ENCODE assay signal across 7 mouse cellular contexts in the genomic region with DNA sequence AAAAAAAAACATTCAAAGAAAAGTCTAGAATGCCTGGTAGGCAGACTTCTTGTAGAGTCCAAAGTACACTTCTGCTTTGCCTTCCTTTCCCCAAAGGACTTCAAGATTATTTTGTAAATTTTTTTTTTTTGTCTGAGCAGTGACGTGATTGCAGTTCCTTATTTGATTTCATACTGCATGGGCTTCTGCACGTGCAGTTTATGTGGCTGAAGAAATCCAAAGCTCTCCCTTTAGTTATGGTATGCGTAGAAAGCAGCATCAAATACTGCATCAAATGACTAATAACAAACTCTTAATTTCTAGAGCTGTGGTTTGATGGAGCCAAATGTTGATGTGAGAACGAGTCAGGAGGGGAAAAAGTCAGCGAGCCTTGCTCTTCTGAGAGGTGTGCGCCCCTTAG. TPM values are rescaled to one million over a fixed set of nuclear protein-coding genes. Genes with fewer than 3 reads are reported as not detected.
DNase-seq lines count a peak whose midpoint lies in the region; ATAC-seq and TF ChIP-seq lines count a peak whose summit lies in the region.

No protein-coding gene starts in this region.

- H3K4me1 ChIP-seq in CH12.LX (ENCODE audit: control insufficient read depth in 1 of 2, insufficient read depth in 2 of 2), result peaks cover 0 to 24% of the 10 kb centered on the region in 2 experiments; a peak in 2 of 4 replicates
- peaks cover 9% of the 10 kb centered on the region; the same call in 1 of the 2 replicates for H3K4me1 ChIP-seq in heart, embryonic 11.5 days (ENCODE audit: control insufficient read depth, insufficient read depth, low read length)
- H3K4me1 ChIP-seq in liver, embryonic 16.5 days (ENCODE audit: control insufficient read depth, low read depth, low read length), result peaks cover 10% of the 10 kb centered on the region

- no peak overlapping the region for H3K27ac ChIP-seq in CH12.LX (ENCODE audit: insufficient read depth, low read depth)
- no peak overlapping the region for H3K27ac ChIP-seq in heart, embryonic 11.5 days (ENCODE audit: low read depth, low read length)
- H3K27ac ChIP-seq in liver, embryonic 16.5 days (ENCODE audit: low read length), result no peak overlapping the region

- peak; percentile 58 for TF ChIP-seq EP300 in CH12.LX (IDR thresholded peaks at IDR 0.05; ENCODE audit: low read length)

- no peak for TF ChIP-seq CTCF in CH12.LX (conservative IDR thresholded peaks at IDR 0.05 in 1 of 2, IDR thresholded peaks at IDR 0.05 in 1 of 2; ENCODE audit: low read depth in 2 of 2, low read length in 2 of 2)

- DNase-seq in 416B (ENCODE audit: low read depth) (peak; percentile 71), CH12.LX (ENCODE audit: extremely low read depth) (peak; percentile 60), MN1 (ENCODE audit: low spot score) (no peak)
- no peak for DNase-seq in gastrocnemius, postnatal 14 days

- H3K79me2 ChIP-seq in CH12.LX (replicated peaks; ENCODE audit: control insufficient read depth, extremely low read depth, insufficient read depth, poor library complexity, severe bottlenecking), result peaks cover 65% of the 10 kb centered on the region

- H3K36me3 ChIP-seq in CH12.LX (replicated peaks in 1 of 2; ENCODE audit: control insufficient read depth in 1 of 2, insufficient read depth in 1 of 2, low read length in 1 of 2), result peaks cover 5 to 22% of the 10 kb centered on the region in 2 experiments
- no peaks in the 10 kb centered on the region for H3K36me3 ChIP-seq in heart, embryonic 11.5 days (ENCODE audit: control insufficient read depth, insufficient read depth, low read length)
- no peaks in the 10 kb centered on the region for H3K36me3 ChIP-seq in liver, embryonic 16.5 days (ENCODE audit: control insufficient read depth, insufficient read depth)

- intact Hi-C loops in gastrocnemius, postnatal 14 days (cut with DNase I; ENCODE audit: low total_unique reads), result no loop called here

- H3K9me3 ChIP-seq in CH12.LX (replicated peaks; ENCODE audit: low read length), result no peaks in the 10 kb centered on the region
- no peaks in the 10 kb centered on the region for H3K9me3 ChIP-seq in heart, embryonic 11.5 days (replicated peaks; ENCODE audit: control insufficient read depth, low read length)
- H3K9me3 ChIP-seq in liver, embryonic 16.5 days (replicated peaks; ENCODE audit: control insufficient read depth, low read length), result no peaks in the 10 kb centered on the region

- peak overlapping the region; percentile 57 to 93 (median 86) for H3K4me3 ChIP-seq in CH12.LX (replicated peaks in 1 of 3; ENCODE audit: low read depth in 2 of 3, low read length in 2 of 3, poor library complexity in 1 of 3)
- H3K4me3 ChIP-seq in heart, embryonic 11.5 days (ENCODE audit: low read depth, low read length), result 0 out of 2 replicates have a peak overlapping the region, but pooled peaks have one; percentile 12
- H3K4me3 ChIP-seq in liver, embryonic 16.5 days (ENCODE audit: low read depth, low read length), result no peak overlapping the region

- peak overlapping the region; percentile 100 for H3K4me2 ChIP-seq in CH12.LX (ENCODE audit: insufficient read depth, low read depth, poor library complexity, severe bottlenecking)
- peak overlapping the region; percentile 97 for H3K4me2 ChIP-seq in heart, embryonic 11.5 days
- H3K4me2 ChIP-seq in liver, embryonic 16.5 days (ENCODE audit: low read depth, low read length), result peak overlapping the region; percentile 43

- WGBS in heart, embryonic 11.5 days (ENCODE audit: insufficient replicate concordance), result 48% methylated on average over 6 of the region's 6 CpGs
- 31% methylated on average over 6 of the region's 6 CpGs for WGBS in liver, embryonic 16.5 days (ENCODE audit: insufficient replicate concordance)

- ATAC-seq in heart, embryonic 11.5 days (replicated peaks; ENCODE audit: insufficient number of reproducible peaks, low FRiP score, low TSS enrichment), result no peak
- no peak for ATAC-seq in liver, embryonic 16.5 days (ENCODE audit: low read depth)
- no peak for ATAC-seq in erythroblast, adult 5-6 weeks (replicated peaks; ENCODE audit: low FRiP score, poor library complexity, severe bottlenecking)

- peak overlapping the region; percentile 65 for H3K9ac ChIP-seq in CH12.LX (ENCODE audit: insufficient read depth, low read depth)
- no peak overlapping the region for H3K9ac ChIP-seq in heart, embryonic 11.5 days (ENCODE audit: low read depth, low read length)
- no peak overlapping the region for H3K9ac ChIP-seq in liver, embryonic 16.5 days (ENCODE audit: low read depth, low read length)

- in situ Hi-C loops in CH12.LX (cut with MboI; ENCODE audit: low pct_ligation_motif_present, low pct_unique_long_range_greater_than_20kb, low sequenced_read_pairs), result loop anchor here (25.0 kb wide), 1 partner anchor 352 kb away; no protein-coding TSS in a partner anchor

- no peaks in the 10 kb centered on the region for H3K27me3 ChIP-seq in CH12.LX (replicated peaks)
- H3K27me3 ChIP-seq in heart, embryonic 11.5 days (ENCODE audit: control insufficient read depth, insufficient read depth, low read length), result no peaks in the 10 kb centered on the region
- no peaks in the 10 kb centered on the region for H3K27me3 ChIP-seq in liver, embryonic 16.5 days (ENCODE audit: control insufficient read depth, insufficient read depth, low read depth, low read length)

- TF ChIP-seq RAD21 in CH12.LX (IDR thresholded peaks at IDR 0.05; ENCODE audit: low read depth, low read length), result no peak

- dilution Hi-C loops in CH12.LX (cut with MboI; ENCODE audit: extremely low pct_ligation_motif_present, extremely low pct_unique_long_range_greater_than_20kb, low sequenced_read_pairs), result no loop called here

- TF ChIP-seq POLR2A in CH12.LX (IDR thresholded peaks at IDR 0.05; ENCODE audit: low read depth, low read length), result no peak

TF ChIP-seq in CH12.LX, 34 proteins besides CTCF, POLR2A, EP300 and RAD21:
- TF ChIP-seq MAX (IDR thresholded peaks at IDR 0.05; ENCODE audit: low read length), result peak; percentile 72
- TF ChIP-seq ZNF384 (IDR thresholded peaks at IDR 0.05; ENCODE audit: low read depth, low read length), result peak; percentile 89
- TF ChIP-seq MEF2A (IDR thresholded peaks at IDR 0.05; ENCODE audit: borderline replicate concordance, low read depth, low read length), result no peak
- TF ChIP-seq SIN3A (IDR thresholded peaks at IDR 0.05; ENCODE audit: low read length), result peak; percentile 80; the same call in 1 of the 2 replicates
- 0 out of 2 replicates have a peak, but pooled peaks have one; percentile 44 for TF ChIP-seq MYC (IDR thresholded peaks at IDR 0.05; ENCODE audit: low read depth, low read length)
- 0 out of 2 replicates have a peak, but pooled peaks have one; percentile 52 for TF ChIP-seq RCOR1 (conservative IDR thresholded peaks at IDR 0.05; ENCODE audit: low read depth, low read length)
- peak; percentile 67 for TF ChIP-seq ETS1 (conservative IDR thresholded peaks at IDR 0.05; ENCODE audit: low read depth, low read length)
- no peak for TF ChIP-seq IRF4 (IDR thresholded peaks at IDR 0.05; ENCODE audit: low read depth, low read length)
- peak; percentile 98 for TF ChIP-seq BHLHE40 (IDR thresholded peaks at IDR 0.05; ENCODE audit: low read depth, low read length)
- TF ChIP-seq TCF12 (IDR thresholded peaks at IDR 0.05; ENCODE audit: low read depth, low read length), result 0 out of 2 replicates have a peak, but pooled peaks have one; percentile 22
- TF ChIP-seq ZC3H11A (IDR thresholded peaks at IDR 0.05; ENCODE audit: low read depth, low read length), result no peak
- TF ChIP-seq MXI1 (IDR thresholded peaks at IDR 0.05; ENCODE audit: low read depth, low read length), result peak; percentile 78
TF ChIP-seq in CH12.LX: peak in this region for 9.

RNA-seq across cellular contexts. Expression of gene Pten, which starts 3.2 kb away (rescaled TPM):
- total RNA-seq in CH12.LX (2012; rRNA removed) (24.1 and 28.9 TPM in 2 replicates), CH12.LX (2014; rRNA removed) (41.5 and 47.5 TPM in 2 replicates)
- 30.7 and 36.8 TPM in 2 replicates for polyA plus RNA-seq in CH12.LX (2012; ENCODE audit: insufficient read length, low read depth)
- polyA plus RNA-seq in heart, embryonic 11.5 days (2014; fragmentation: Nextera tagmentation; extraction: Ambion mirVana), result 5.1 and 9.6 TPM in 2 replicates
- polyA plus RNA-seq in liver, embryonic 16.5 days (2015; fragmentation: Nextera tagmentation; extraction: Ambion mirVana), result 2.2 and 2.4 TPM in 2 replicates
- 24.7 and 26.5 TPM in 2 replicates for total RNA-seq in erythroblast, adult 5-6 weeks (2015; ENCODE audit: low replicate concordance)
- total RNA-seq in erythroblast, adult 5-6 weeks (2017; ENCODE audit: low replicate concordance), result 21.7 and 29.8 TPM in 2 replicates
- 10 to 100 TPM; 34.9 to 39.9 TPM for total RNA-seq in gastrocnemius, postnatal 14 days (2021)

RNA-seq across cellular contexts. Expression of gene Atad1, which starts 20.9 kb away (rescaled TPM):
- 78.5 TPM in 2 replicates for total RNA-seq in CH12.LX (2012; rRNA removed)
- total RNA-seq in CH12.LX (2014; rRNA removed), result 252 and 268 TPM in 2 replicates
- 78.9 and 103 TPM in 2 replicates for polyA plus RNA-seq in CH12.LX (2012; ENCODE audit: insufficient read length, low read depth)
- 60.1 and 65.8 TPM in 2 replicates for polyA plus RNA-seq in heart, embryonic 11.5 days (2014; fragmentation: Nextera tagmentation; extraction: Ambion mirVana)
- 20.8 and 21.6 TPM in 2 replicates for polyA plus RNA-seq in liver, embryonic 16.5 days (2015; fragmentation: Nextera tagmentation; extraction: Ambion mirVana)
- total RNA-seq in erythroblast, adult 5-6 weeks (2015; ENCODE audit: low replicate concordance), result 16.3 and 25.7 TPM in 2 replicates
- total RNA-seq in erythroblast, adult 5-6 weeks (2017; ENCODE audit: low replicate concordance), result 11.6 and 19.2 TPM in 2 replicates
- total RNA-seq in gastrocnemius, postnatal 14 days (2021), result 10 to 100 TPM; 40.8 to 48.6 TPM

Comparison
In these comparisons a context has a peak if more than half of its experiments do, and no peak if none do; other contexts are left out.
1. DNase-seq: peak in 416B (single experiment) and CH12.LX (single experiment); none in MN1 (single experiment) and gastrocnemius, postnatal 14 days (single experiment).
2. H3K4me2 ChIP-seq: peak in every context shown above with its lines; median percentile 100 in CH12.LX; 97 in heart, embryonic 11.5 days; 43 in liver, embryonic 16.5 days.